Mouse (Mus musculus): ENCODE measurements around the gene Map3k13. TPM values are rescaled to one million over a fixed set of nuclear protein-coding genes. Genes with fewer than 3 reads are reported as not detected.
"Not testable (repeated sequence)": the region's sequence is repeated elsewhere in the genome, so short reads cannot be mapped to it uniquely, and the experiment has no call there.

The Map3k13 gene
- polyA plus RNA-seq, 2 experiments = 0.38 to 0.50 TPM

- TF ChIP-seq EP300 (IDR thresholded peaks at IDR 0.05; ENCODE audit: low read depth) (no peak), CTCF (IDR thresholded peaks at IDR 0.05; ENCODE audit: low read depth) (no peak)
- DNase-seq (ENCODE audit: low read depth in 3 of 3, low spot score in 3 of 3) = no peak
- Histone ChIP-seq H3K27ac (no peak overlapping the region), H3K4me3 (ENCODE audit: insufficient read depth in 1 of 2, low read depth in 2 of 2, low read length in 2 of 2) (no peak overlapping the region), H3K4me1 (replicated peaks; ENCODE audit: control insufficient read depth in 2 of 2, insufficient read depth in 2 of 2, low read length in 1 of 2) (no peaks in the 10 kb centered on the region), H3K9me3 (ENCODE audit: control insufficient read depth, low read length) (no peaks in the 10 kb centered on the region), H3K36me3 (replicated peaks; ENCODE audit: control insufficient read depth, insufficient read depth, low read depth) (no peaks in the 10 kb centered on the region), H3K27me3 (ENCODE audit: control insufficient read depth, insufficient read depth, low read length) (no peaks in the 10 kb centered on the region), H3K9ac (replicated peaks) (no peak overlapping the region), H3K4me2 (ENCODE audit: low read depth) (no peak overlapping the region)
- no peak for ATAC-seq (ENCODE audit: insufficient read depth)
- 72% methylated on average over 6 of the region's 6 CpGs for WGBS (ENCODE audit: insufficient replicate concordance)
Measured at GRCm38 (mm10) chr16:21906902-21907301, 112.8 kb downstream of the Map3k13 start.

- 42% methylated on average over 6 of the region's 8 CpGs for WGBS (ENCODE audit: insufficient replicate concordance)
Measured at GRCm38 (mm10) chr16:21908906-21909305, 114.8 kb downstream of the Map3k13 start.

GRCm38 (mm10) chr16:21913347-21913746, 119.2 kb downstream of the Map3k13 start:
- WGBS (ENCODE audit: insufficient replicate concordance) = 36% methylated on average over 6 of the region's 6 CpGs
- Histone ChIP-seq H3K4me3 (ENCODE audit: insufficient read depth in 1 of 2, low read depth in 2 of 2, low read length in 2 of 2) (no peak overlapping the region), H3K27me3 (ENCODE audit: control insufficient read depth, insufficient read depth, low read length) (no peaks in the 10 kb centered on the region), H3K4me2 (ENCODE audit: low read depth) (no peak overlapping the region), H3K4me1 (replicated peaks; ENCODE audit: control insufficient read depth in 2 of 2, insufficient read depth in 2 of 2, low read length in 1 of 2) (no peaks in the 10 kb centered on the region), H3K9me3 (ENCODE audit: control insufficient read depth, low read length) (no peaks in the 10 kb centered on the region), H3K27ac (no peak overlapping the region), H3K9ac (replicated peaks) (no peak overlapping the region), H3K36me3 (replicated peaks; ENCODE audit: control insufficient read depth, insufficient read depth, low read depth) (no peaks in the 10 kb centered on the region)
- no peak for ATAC-seq (ENCODE audit: insufficient read depth)
- DNase-seq (ENCODE audit: low read depth in 3 of 3, low spot score in 3 of 3) = no peak
- TF ChIP-seq EP300 (IDR thresholded peaks at IDR 0.05; ENCODE audit: low read depth) (no peak), CTCF (IDR thresholded peaks at IDR 0.05; ENCODE audit: low read depth) (no peak)

More at GRCm38 (mm10) chr16:21908906-21909305, 114.8 kb downstream of the Map3k13 start:
- not testable (repeated sequence) for H3K27ac ChIP-seq; DNase-seq (ENCODE audit: low read depth in 3 of 3, low spot score in 3 of 3); H3K27me3 ChIP-seq (ENCODE audit: control insufficient read depth, insufficient read depth, low read length); H3K4me3 ChIP-seq (ENCODE audit: insufficient read depth in 1 of 2, low read depth in 2 of 2, low read length in 2 of 2); H3K4me1 ChIP-seq (replicated peaks; ENCODE audit: control insufficient read depth in 2 of 2, insufficient read depth in 2 of 2, low read length in 1 of 2); H3K4me2 ChIP-seq (ENCODE audit: low read depth); ATAC-seq (ENCODE audit: insufficient read depth); H3K9ac ChIP-seq (replicated peaks); H3K9me3 ChIP-seq (ENCODE audit: control insufficient read depth, low read length); H3K36me3 ChIP-seq (replicated peaks; ENCODE audit: control insufficient read depth, insufficient read depth, low read depth)

GRCm38 (mm10) chr16:21916681-21917080, 122.5 kb downstream of the Map3k13 start:
- DNase-seq (ENCODE audit: low read depth in 3 of 3, low spot score in 3 of 3) (no peak), ATAC-seq (ENCODE audit: insufficient read depth) (no peak)
- Histone ChIP-seq H3K4me3 (ENCODE audit: insufficient read depth in 1 of 2, low read depth in 2 of 2, low read length in 2 of 2) (no peak overlapping the region), H3K36me3 (replicated peaks; ENCODE audit: control insufficient read depth, insufficient read depth, low read depth) (no peaks in the 10 kb centered on the region), H3K4me2 (ENCODE audit: low read depth) (no peak overlapping the region), H3K4me1 (replicated peaks; ENCODE audit: control insufficient read depth in 2 of 2, insufficient read depth in 2 of 2, low read length in 1 of 2) (no peaks in the 10 kb centered on the region), H3K9ac (replicated peaks) (no peak overlapping the region), H3K9me3 (ENCODE audit: control insufficient read depth, low read length) (no peaks in the 10 kb centered on the region), H3K27ac (no peak overlapping the region), H3K27me3 (ENCODE audit: control insufficient read depth, insufficient read depth, low read length) (no peaks in the 10 kb centered on the region)
- WGBS (ENCODE audit: insufficient replicate concordance) = 60% methylated on average over 7 of the region's 7 CpGs
- TF ChIP-seq CTCF (IDR thresholded peaks at IDR 0.05; ENCODE audit: low read depth) (no peak), EP300 (IDR thresholded peaks at IDR 0.05; ENCODE audit: low read depth) (no peak)

DNA sequence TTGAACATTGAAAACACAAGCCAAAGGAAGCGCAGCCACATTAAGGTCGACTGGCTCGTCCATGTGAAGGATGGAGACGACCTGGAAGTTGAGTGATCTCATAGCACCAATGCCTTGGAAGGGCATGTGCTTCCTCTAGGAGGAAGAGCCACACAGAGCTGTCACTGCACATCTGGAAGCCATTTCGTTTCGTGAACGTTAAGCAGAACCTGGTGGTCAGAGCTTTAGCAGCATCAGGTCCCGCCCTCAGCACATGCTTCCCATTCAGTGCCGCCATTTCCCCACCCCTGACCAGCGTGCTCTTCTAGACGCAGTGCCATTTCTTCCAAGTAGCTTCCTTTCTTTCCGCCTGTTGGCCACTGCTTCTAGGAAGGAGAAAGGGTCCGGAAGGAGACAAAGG, 134.3 kb downstream of the Map3k13 start:
- no peak overlapping the region for H3K27ac ChIP-seq
- TF ChIP-seq CTCF (IDR thresholded peaks at IDR 0.05; ENCODE audit: low read depth) = no peak
- no peak for TF ChIP-seq EP300 (IDR thresholded peaks at IDR 0.05; ENCODE audit: low read depth)
- no peak for ATAC-seq (ENCODE audit: insufficient read depth)
- H3K27me3 ChIP-seq (ENCODE audit: control insufficient read depth, insufficient read depth, low read length) = no peaks in the 10 kb centered on the region
- H3K4me3 ChIP-seq (ENCODE audit: insufficient read depth in 1 of 2, low read depth in 2 of 2, low read length in 2 of 2) = no peak overlapping the region
- H3K4me1 ChIP-seq (replicated peaks; ENCODE audit: control insufficient read depth in 2 of 2, insufficient read depth in 2 of 2, low read length in 1 of 2) = no peaks in the 10 kb centered on the region
- H3K9ac ChIP-seq (replicated peaks) = no peak overlapping the region
- H3K9me3 ChIP-seq (ENCODE audit: control insufficient read depth, low read length) = no peaks in the 10 kb centered on the region
- H3K4me2 ChIP-seq (ENCODE audit: low read depth) = no peak overlapping the region
- DNase-seq (ENCODE audit: low read depth in 3 of 3, low spot score in 3 of 3) = no peak
- WGBS (ENCODE audit: insufficient replicate concordance) = 69% methylated on average over 13 of the region's 13 CpGs
- H3K36me3 ChIP-seq (replicated peaks; ENCODE audit: control insufficient read depth, insufficient read depth, low read depth) = no peaks in the 10 kb centered on the region

All from liver, embryonic 14.5 days (tissue).